Mouse (Mus musculus): ENCODE measurements around the gene Sntb2. TPM values are rescaled to one million over a fixed set of nuclear protein-coding genes. Genes with fewer than 3 reads are reported as not detected.
"Not testable (repeated sequence)": the region's sequence is repeated elsewhere in the genome, so short reads cannot be mapped to it uniquely, and the experiment has no call there.

The Sntb2 gene
- polyA plus RNA-seq, 1 experiment from 2014 or later: 18.6 TPM

DNA sequence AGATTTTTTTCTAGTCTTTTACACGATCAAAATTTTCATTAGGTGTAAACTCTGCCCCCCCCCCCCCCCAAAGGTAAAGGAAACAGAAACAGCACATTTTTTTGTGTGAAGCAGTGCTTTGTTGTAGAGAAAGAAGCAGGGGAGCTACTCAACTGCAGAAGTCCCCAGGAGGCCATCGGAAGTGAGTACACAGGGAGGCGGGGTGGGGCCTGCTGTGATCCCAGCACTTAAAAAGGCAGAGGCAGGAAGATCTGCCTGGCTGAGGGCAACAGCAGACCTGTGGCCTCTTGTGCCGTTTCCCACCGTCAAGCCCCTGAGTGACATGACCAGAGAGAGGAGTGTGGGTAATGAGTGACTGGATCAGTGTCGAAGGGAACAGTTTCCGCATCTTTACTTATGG is 39.2 kb downstream of the Sntb2 start:
- WGBS: 69% methylated on average over 7 of the region's 7 CpGs
- H3K4me2 ChIP-seq: no peak overlapping the region
- H3K27me3 ChIP-seq: no peaks in the 10 kb centered on the region
- H3K36me3 ChIP-seq: no peaks in the 10 kb centered on the region
- H3K9me3 ChIP-seq: no peaks in the 10 kb centered on the region
- no peak for ATAC-seq (ENCODE audit: insufficient number of reproducible peaks, insufficient read depth, low FRiP score, low TSS enrichment, low read depth)
- no peaks in the 10 kb centered on the region for H3K4me1 ChIP-seq (replicated peaks)
- H3K9ac ChIP-seq (replicated peaks): no peak overlapping the region
- no peak overlapping the region for H3K27ac ChIP-seq
- no peak overlapping the region for H3K4me3 ChIP-seq (replicated peaks)

GRCm38 (mm10) chr8:106975764-106976163 is 40.2 kb downstream of the Sntb2 start:
- WGBS: 88% methylated on average over 2 of the region's 2 CpGs
- Histone ChIP-seq H3K27me3 (no peaks in the 10 kb centered on the region), H3K27ac (no peak overlapping the region), H3K4me2 (no peak overlapping the region), H3K4me3 (replicated peaks) (no peak overlapping the region), H3K9ac (replicated peaks) (no peak overlapping the region), H3K9me3 (no peaks in the 10 kb centered on the region), H3K36me3 (no peaks in the 10 kb centered on the region), H3K4me1 (replicated peaks) (no peaks in the 10 kb centered on the region)
- ATAC-seq (ENCODE audit: insufficient number of reproducible peaks, insufficient read depth, low FRiP score, low TSS enrichment, low read depth): no peak

GRCm38 (mm10) chr8:106976436-106976835 is 40.9 kb downstream of the Sntb2 start:
- H3K27ac ChIP-seq: no peak overlapping the region
- 85% methylated on average over 4 of the region's 4 CpGs for WGBS
- no peak for ATAC-seq (ENCODE audit: insufficient number of reproducible peaks, insufficient read depth, low FRiP score, low TSS enrichment, low read depth)
- no peaks in the 10 kb centered on the region for H3K9me3 ChIP-seq
- no peaks in the 10 kb centered on the region for H3K4me1 ChIP-seq (replicated peaks)
- H3K36me3 ChIP-seq: peaks cover 4% of the 10 kb centered on the region; the same call in 1 of the 2 replicates
- H3K4me3 ChIP-seq (replicated peaks): no peak overlapping the region
- no peak overlapping the region for H3K9ac ChIP-seq (replicated peaks)
- H3K4me2 ChIP-seq: no peak overlapping the region
- H3K27me3 ChIP-seq: no peaks in the 10 kb centered on the region

DNA sequence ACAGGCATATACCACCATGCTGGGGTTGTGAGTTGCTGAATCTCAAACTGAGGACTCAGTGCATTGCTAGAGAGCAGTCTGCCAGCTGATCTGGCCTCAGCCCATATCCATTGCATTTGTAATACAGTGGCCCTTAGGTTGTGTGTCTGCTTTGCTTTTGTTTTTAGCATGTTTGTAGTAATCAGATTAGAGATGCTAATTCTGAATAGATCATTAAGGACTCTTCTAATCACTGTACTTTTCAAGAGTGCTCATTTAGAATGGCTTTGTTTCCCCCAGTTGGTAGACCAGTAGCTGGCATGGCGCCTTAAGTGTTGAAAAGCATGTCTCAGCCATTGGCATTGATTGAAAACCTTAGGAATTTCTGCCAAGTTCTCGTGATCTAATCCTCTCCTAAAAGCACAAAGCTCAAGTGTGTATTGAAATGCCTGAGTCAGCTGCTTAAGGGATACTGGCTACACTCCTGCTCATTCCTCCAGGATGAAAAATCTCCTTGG is 43.3 kb downstream of the Sntb2 start:
- no peaks in the 10 kb centered on the region for H3K27me3 ChIP-seq
- H3K9ac ChIP-seq (replicated peaks): no peak overlapping the region
- H3K4me1 ChIP-seq (replicated peaks): no peaks in the 10 kb centered on the region
- ATAC-seq (ENCODE audit: insufficient number of reproducible peaks, insufficient read depth, low FRiP score, low TSS enrichment, low read depth): no peak
- no peak overlapping the region for H3K27ac ChIP-seq
- H3K4me2 ChIP-seq: no peak overlapping the region
- peaks cover 19% of the 10 kb centered on the region for H3K36me3 ChIP-seq
- 80% methylated on average over 2 of the region's 2 CpGs for WGBS
- no peaks in the 10 kb centered on the region for H3K9me3 ChIP-seq
- no peak overlapping the region for H3K4me3 ChIP-seq (replicated peaks)

- no peaks in the 10 kb centered on the region for H3K9me3 ChIP-seq
- H3K36me3 ChIP-seq: peaks cover 24% of the 10 kb centered on the region
- no peaks in the 10 kb centered on the region for H3K4me1 ChIP-seq (replicated peaks)
- H3K27me3 ChIP-seq: no peaks in the 10 kb centered on the region
- H3K4me3 ChIP-seq (replicated peaks): no peak overlapping the region
- WGBS: 83% methylated on average over 9 of the region's 9 CpGs
- H3K27ac ChIP-seq: no peak overlapping the region
- no peak for ATAC-seq (ENCODE audit: insufficient number of reproducible peaks, insufficient read depth, low FRiP score, low TSS enrichment, low read depth)
- H3K4me2 ChIP-seq: no peak overlapping the region
- no peak overlapping the region for H3K9ac ChIP-seq (replicated peaks)
Observed at GRCm38 (mm10) chr8:106985404-106985821, 49.9 kb downstream of the Sntb2 start.

DNA sequence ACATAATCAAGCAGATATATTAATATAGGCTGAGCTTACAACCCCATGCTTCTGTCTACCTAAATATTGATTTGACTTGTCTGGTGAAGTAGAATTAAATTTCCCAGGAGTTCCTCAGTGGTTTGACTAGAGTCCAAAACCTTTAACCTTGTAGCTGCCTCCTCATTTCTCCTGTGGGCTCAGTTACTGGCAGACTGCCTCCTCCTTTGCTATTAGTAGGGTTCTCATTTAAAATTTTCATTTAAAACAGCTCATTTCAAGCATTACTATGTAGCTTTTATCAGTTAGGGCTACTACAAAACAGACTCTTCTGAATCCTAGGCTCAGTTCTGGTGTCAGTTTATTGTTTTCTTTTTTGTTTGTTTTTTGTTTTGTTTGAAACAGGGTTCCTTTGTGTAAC is 50.4 kb downstream of the Sntb2 start:
- no peak for ATAC-seq (ENCODE audit: insufficient number of reproducible peaks, insufficient read depth, low FRiP score, low TSS enrichment, low read depth)
- Histone ChIP-seq H3K4me2 (no peak overlapping the region), H3K4me1 (replicated peaks) (no peaks in the 10 kb centered on the region), H3K4me3 (replicated peaks) (no peak overlapping the region), H3K27ac (no peak overlapping the region), H3K9me3 (no peaks in the 10 kb centered on the region), H3K27me3 (no peaks in the 10 kb centered on the region), H3K9ac (replicated peaks) (no peak overlapping the region), H3K36me3 (peaks cover 27% of the 10 kb centered on the region)

- no peak overlapping the region for H3K4me3 ChIP-seq (replicated peaks)
- ATAC-seq (ENCODE audit: insufficient number of reproducible peaks, insufficient read depth, low FRiP score, low TSS enrichment, low read depth): no peak
- H3K27ac ChIP-seq: no peak overlapping the region
- no peaks in the 10 kb centered on the region for H3K4me1 ChIP-seq (replicated peaks)
- H3K9me3 ChIP-seq: no peaks in the 10 kb centered on the region
- peaks cover 32% of the 10 kb centered on the region for H3K36me3 ChIP-seq
- H3K27me3 ChIP-seq: no peaks in the 10 kb centered on the region
- no peak overlapping the region for H3K4me2 ChIP-seq
- no peak overlapping the region for H3K9ac ChIP-seq (replicated peaks)
Observed at GRCm38 (mm10) chr8:106987557-106987956, 52.0 kb downstream of the Sntb2 start.

GRCm38 (mm10) chr8:106991393-106991792 is 55.8 kb downstream of the Sntb2 start:
- Histone ChIP-seq H3K9ac (replicated peaks) (no peak overlapping the region), H3K4me2 (no peak overlapping the region), H3K4me3 (replicated peaks) (no peak overlapping the region), H3K36me3 (peaks cover 44% of the 10 kb centered on the region), H3K4me1 (replicated peaks) (no peaks in the 10 kb centered on the region), H3K9me3 (no peaks in the 10 kb centered on the region), H3K27me3 (no peaks in the 10 kb centered on the region), H3K27ac (no peak overlapping the region)
- WGBS: 93% methylated on average over 7 of the region's 7 CpGs
- ATAC-seq (ENCODE audit: insufficient number of reproducible peaks, insufficient read depth, low FRiP score, low TSS enrichment, low read depth): no peak

DNA sequence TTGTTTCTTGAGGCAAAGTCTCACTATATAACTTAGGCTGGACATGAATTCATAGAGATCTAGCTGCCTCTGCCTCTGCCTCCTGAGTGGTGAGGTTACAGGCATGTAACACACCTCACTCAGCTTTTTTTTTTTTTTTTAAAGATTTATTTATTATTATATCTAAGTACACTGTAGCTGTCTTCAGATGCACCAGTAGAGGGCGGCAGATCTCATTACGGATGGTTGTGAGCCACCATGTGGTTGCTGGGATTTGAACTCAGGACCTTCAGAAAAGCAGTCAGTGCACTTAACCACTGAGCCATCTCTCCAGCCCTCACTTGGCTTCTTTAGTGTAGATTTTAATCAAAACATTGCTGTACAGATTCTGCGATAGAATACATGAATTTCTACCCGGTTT is 60.8 kb downstream of the Sntb2 start:
- H3K4me1 ChIP-seq (replicated peaks); H3K9me3 ChIP-seq; H3K27ac ChIP-seq; H3K4me2 ChIP-seq; H3K27me3 ChIP-seq; ATAC-seq (ENCODE audit: insufficient number of reproducible peaks, insufficient read depth, low FRiP score, low TSS enrichment, low read depth); H3K9ac ChIP-seq (replicated peaks); H3K4me3 ChIP-seq (replicated peaks): not testable (repeated sequence)
- 82% methylated on average over 4 of the region's 4 CpGs for WGBS
- peaks cover 59% of the 10 kb centered on the region for H3K36me3 ChIP-seq

DNA sequence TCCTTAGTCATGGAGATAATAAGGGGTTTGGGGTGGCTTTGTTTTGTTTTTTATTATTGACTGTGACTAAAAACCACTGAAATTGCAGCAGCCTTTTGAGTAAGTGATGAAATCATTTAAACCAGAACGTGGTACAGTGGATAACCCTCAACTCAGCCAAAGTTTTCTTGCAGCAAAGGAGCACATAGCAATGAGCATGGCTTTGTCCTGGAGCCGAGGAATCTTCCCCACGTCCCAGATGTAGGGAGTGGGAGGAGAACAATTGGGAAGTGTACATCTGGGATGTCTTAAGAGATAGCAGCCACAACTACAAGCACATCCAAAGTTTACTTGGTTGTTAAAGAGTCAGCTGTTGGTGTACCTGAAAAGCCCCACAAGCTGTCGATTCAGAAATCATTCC is 61.9 kb downstream of the Sntb2 start:
- Histone ChIP-seq H3K27me3 (no peaks in the 10 kb centered on the region), H3K9ac (replicated peaks) (no peak overlapping the region), H3K36me3 (peaks cover 55% of the 10 kb centered on the region), H3K9me3 (no peaks in the 10 kb centered on the region), H3K27ac (no peak overlapping the region), H3K4me1 (replicated peaks) (no peaks in the 10 kb centered on the region), H3K4me3 (replicated peaks) (no peak overlapping the region), H3K4me2 (no peak overlapping the region)
- ATAC-seq (ENCODE audit: insufficient number of reproducible peaks, insufficient read depth, low FRiP score, low TSS enrichment, low read depth): no peak
- 84% methylated on average over 4 of the region's 4 CpGs for WGBS

GRCm38 (mm10) chr8:106999068-106999467 is 63.5 kb downstream of the Sntb2 start:
- H3K4me1 ChIP-seq (replicated peaks): no peaks in the 10 kb centered on the region
- no peaks in the 10 kb centered on the region for H3K27me3 ChIP-seq
- no peak overlapping the region for H3K4me2 ChIP-seq
- H3K36me3 ChIP-seq: peaks cover 56% of the 10 kb centered on the region
- no peak overlapping the region for H3K4me3 ChIP-seq (replicated peaks)
- H3K9ac ChIP-seq (replicated peaks): no peak overlapping the region
- H3K27ac ChIP-seq: no peak overlapping the region
- no peak for ATAC-seq (ENCODE audit: insufficient number of reproducible peaks, insufficient read depth, low FRiP score, low TSS enrichment, low read depth)
- 86% methylated on average over 1 of the region's 1 CpGs for WGBS
- no peaks in the 10 kb centered on the region for H3K9me3 ChIP-seq

DNA sequence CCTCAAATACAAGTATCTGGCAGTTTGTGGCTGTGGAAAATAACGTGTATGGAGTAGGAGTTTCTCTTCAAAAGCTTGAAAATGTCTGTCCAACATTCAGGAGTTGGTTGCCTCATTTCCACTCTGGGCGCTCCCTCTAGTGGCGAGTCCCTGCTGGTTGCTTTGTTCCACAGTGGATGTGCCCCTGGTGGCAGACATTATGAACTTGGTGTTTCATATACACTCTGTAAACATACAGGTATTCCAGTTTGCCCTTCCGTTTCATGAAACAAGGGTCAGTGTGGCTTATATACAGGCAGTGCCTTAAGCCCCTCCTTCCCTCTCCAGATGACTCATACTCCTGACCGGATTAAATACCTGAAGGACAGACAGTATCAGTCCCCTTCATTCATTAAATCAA is 67.0 kb downstream of the Sntb2 start:
- ATAC-seq (ENCODE audit: insufficient number of reproducible peaks, insufficient read depth, low FRiP score, low TSS enrichment, low read depth): peak; percentile 66
- no peaks in the 10 kb centered on the region for H3K4me1 ChIP-seq (replicated peaks)
- WGBS: 41% methylated on average over 5 of the region's 5 CpGs

More for the DNA sequence above, 67.0 kb downstream of the Sntb2 start:
- Histone ChIP-seq H3K27ac (no peak overlapping the region), H3K4me2 (no peak overlapping the region), H3K27me3 (no peaks in the 10 kb centered on the region), H3K4me3 (replicated peaks) (no peak overlapping the region), H3K9me3 (no peaks in the 10 kb centered on the region), H3K36me3 (peaks cover 56% of the 10 kb centered on the region), H3K9ac (replicated peaks) (no peak overlapping the region)
